Mouse (Mus musculus): ENCODE measurements at regions not wholly inside any gene's neighbourhood (a gene's known extent, or its start where the extent isn't known, plus 50 kb on each side); places are given as distances from the start of the nearest gene placed in this dataset.

DNA sequence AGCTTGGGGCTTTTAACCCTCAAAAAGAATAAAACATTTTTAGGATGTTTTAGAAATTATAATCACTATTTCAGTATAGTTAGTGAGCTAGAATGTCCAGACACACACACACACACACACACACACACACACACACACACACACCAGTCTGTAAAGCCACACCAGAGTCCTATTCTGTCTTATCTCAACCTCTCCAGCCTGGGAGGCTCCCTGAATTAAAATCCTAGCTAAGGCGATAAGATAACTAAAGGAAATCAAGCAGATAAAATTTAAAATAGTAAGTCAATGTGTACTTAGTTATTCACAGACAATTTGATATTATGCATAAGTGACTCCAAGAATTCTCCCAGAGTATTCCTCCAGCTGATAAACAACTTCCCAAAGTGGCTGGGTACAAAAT lies 421.2 kb upstream of the Vstm2a start:
- no peak for DNase-seq (ENCODE audit: low read depth)

DNA sequence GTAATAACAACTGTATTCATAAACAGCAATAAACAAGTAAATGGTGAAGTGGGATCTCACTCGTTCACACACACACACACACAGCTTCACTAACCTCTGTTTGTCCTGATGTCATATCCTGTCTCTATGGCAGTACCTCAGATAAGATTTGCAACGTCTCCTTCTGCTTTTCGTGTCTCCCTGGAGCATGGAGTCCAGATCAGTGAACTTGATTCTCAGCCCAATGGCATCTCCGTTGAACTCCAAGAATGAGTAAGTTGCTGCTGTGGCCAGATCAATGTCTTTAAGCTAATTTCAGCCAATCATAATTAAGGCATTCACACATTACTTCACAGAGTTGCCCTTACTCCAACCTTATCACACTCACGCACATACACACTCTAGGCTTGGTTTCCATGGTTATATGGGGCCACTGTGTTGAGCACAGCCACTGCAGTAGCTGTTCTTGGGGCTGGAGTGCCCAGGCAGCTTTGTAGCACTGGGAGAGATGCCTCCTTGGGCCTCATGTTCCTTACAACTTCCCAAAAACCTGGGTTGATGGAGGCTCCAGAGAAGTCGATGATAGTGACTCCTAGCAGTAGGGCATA lies 418.8 kb upstream of the Vstm2a start:
- DNase-seq (ENCODE audit: low read depth) = peak; percentile 22

DNA sequence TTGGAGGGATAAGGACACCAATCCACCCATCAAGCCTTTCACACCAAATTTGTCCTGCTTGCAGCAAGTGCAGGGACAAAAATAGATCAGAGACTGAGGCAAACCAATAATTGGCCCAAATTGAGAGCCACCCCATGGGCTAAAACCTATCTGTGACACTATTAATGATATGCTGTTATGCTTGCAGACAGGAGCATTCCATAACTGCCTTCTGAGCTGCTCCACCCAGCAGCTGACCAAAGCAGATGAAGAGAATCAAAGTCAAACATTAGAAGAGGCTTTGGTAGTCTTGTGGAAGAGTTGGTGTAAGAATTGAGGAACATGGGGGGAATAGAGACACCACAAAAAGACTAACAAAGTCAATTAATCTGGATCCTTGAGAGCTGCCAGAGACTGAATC lies 418.3 kb upstream of the Vstm2a start:
- no peak for DNase-seq (ENCODE audit: low read depth)

DNA sequence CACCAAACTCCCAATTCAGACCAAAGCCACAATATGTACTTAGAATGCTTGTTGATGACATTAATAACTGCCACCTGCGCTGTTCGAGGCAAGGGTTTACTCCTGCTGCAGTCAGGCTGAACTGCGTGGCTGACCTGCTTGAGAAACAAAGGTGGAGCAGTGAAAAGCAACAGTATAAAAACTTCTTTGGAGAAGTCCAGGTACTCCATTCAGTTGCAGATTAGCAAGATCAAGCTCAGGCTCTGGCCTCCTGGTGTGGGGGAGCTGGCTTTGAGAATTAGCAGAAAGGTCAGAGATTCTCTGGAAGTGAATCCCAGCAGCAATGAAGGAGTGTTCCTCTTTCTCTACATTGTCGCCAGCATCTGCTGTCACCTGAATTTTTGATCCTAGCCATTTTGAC lies 378.4 kb upstream of the Vstm2a start:
- no peak for DNase-seq (ENCODE audit: low read depth)

Data from c-Kit-positive CD71-positive TER-119-negative erythroid progenitor cells, embryonic 14.5 days (primary cell).